Mouse (Mus musculus) thymus, postnatal 14 days (tissue): Measurements from ENCODE around the gene Syce2.

ENCODE experiments used
- DNase-seq: peaks from one replicate; pipeline ENCODE4 v3.0.0; 2021

Syce2 gene

DNA sequence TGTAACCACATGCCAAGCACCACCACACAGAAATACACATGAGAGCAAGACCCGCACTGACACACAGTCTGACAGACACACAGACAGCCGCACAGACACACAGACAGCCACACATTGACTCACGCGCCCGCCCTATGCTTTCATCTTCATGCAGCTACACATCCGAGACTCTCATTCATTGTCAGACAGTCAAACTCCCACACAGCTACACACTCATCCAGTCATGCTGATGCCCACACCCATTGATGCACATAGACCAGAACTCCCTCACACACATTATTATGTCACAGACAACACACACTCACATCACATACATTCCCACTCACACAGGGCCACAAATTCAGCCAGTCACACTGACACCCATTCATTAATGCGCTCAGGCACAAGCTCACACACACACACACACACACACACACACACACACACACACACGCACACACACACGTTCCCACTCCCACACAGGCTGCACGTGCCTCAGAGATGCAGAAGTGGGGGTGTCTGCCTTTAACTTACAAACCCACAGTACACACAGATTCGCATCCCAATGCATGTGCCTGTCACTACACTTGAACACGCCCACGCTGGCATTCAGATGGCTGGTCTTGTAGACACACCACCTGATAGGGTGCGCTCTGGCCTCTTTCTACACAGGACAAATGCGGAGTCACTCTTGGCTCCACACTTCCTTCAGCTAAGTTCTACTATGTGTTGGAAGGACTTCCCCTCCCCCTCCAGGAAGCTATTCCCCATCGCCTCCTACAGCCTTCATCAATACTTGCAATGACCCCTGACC lies 62.1 kb downstream of the Syce2 start:
- no peak for DNase-seq

DNA sequence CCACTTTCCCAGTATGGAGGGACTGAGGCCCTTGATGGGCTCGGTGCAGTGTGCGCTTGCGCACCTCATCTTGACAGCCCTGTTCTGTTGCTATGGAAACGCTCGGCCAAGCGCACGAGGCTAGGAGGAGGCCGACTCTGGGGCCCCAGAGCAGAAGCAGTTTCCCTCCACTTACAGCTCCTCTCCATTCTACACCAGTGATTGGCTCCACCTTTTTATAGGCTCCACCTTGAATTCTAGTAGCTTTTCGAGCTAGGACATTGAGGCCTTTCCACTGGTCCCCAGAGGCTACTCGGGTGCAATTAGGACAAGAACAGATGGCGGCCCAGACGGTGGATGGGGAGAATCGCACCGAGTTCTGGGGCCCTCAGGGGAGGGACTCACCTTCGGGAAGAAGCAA lies 62.9 kb downstream of the Syce2 start:
- DNase-seq: no peak

DNA sequence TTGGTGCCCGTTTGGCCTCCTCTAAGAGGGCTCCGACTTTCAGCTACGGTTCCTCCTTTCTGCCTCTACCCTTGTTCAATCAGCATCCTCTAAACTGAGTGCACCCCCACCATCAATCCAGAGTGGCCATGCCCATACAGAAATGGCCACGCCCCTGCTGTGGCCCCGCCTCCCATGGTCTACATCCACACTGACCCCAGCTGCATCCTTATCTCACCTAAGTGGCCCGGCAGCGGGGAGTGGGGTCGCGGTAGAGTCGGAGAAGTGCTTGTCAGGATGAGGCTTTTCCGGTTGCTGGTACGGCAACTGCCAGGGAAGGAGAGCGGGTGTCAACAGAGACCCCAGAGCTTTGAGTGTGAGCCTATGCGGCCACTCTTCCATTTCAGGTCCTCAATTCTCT lies 63.6 kb downstream of the Syce2 start:
- DNase-seq: no peak

DNA sequence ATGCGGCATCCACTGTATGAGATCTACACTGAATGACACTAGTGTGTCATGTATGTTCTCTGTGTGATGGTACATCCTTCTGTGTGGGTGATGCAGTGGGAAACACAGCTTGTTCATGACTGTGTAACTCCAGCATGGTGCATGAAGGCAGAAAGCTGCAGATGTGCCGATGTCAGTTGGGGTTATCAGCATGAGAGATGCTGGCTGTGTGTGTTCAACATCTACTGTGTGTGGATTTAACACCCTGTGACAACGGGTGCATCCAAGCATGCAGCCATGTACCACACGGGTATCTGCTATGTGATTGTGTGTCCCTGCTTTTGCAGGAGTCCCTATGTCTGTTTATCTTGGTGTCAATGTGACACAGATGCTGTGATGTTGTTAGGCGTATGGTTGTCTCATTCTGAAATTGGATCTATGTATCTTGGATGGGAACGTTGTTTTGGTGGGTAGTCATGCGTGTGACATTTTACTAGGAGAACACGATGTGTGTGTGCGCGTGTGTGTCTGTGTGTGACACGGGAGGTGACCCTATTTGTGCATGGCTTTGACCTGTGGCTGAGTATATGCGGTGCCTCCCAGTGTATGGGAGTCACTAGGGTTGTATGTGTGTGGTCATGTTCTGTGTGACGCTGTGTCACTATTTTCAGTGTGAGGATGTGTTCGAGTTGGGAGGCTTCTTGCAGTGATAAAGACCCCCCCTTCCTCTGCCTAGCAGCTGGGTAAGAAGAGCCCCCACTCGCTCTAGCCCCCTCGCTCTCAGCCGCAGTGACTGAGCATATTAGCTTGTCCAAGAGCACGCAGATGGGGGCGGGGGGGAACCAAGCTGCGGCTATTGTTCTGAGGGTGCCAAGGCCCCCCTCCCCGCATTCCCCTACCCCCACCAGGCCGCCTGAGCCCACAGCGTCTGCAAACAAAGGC lies 64.4 kb downstream of the Syce2 start:
- no peak for DNase-seq

DNA sequence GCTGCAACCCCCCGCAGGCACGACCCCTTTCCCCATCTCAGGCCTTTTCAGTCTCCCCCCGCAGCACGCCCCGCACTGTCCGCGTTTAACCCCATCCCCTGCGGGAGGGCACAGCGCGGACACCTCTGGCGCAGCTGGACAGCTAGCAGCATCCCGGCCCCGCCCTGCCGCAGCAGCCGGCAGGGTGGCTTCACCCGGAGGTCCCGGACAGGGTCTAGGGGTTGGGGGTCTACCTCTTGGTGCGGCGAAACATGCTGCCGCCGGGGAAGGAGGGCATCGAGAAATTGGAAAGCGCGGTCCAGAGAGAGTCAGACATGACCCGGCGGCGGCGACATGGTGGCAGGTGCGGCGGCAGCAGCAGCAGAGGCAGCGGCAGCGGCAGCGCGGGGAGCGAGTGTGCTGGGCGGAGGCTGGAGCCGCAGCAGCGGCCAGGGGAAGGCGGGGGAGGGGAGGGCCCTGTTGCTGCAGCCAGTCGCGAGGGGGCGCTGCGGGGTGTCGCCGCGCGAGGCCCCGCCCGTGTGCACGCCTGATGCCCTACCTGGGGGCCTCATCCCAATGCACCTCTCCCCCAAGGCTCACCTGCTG lies 65.1 kb downstream of the Syce2 start, which contains the start of gene Mast1:
Mast1 (minus strand) TSS at position 398 of the 585 bp plus-strand sequence.
- DNase-seq: peak; percentile 65
